Mouse (Mus musculus): ENCODE data around the gene Tmem214. TPM values are rescaled to one million over a fixed set of nuclear protein-coding genes. Genes with fewer than 3 reads are reported as not detected.

Gene Tmem214
- total RNA-seq, 2 experiments from 2014 or later = 28.8 to 29.7 TPM

Other genes starting within 250 kb of the Tmem214 start
- gene Slc35f6, start 220.1 kb upstream of the Tmem214 start, total RNA-seq (2021) = 10 to 100 TPM; 11.3 to 11.9 TPM
- gene Cenpa, start 201.2 kb upstream of the Tmem214 start, total RNA-seq (2021) = 1 to 10 TPM in 1 of 2 experiments, under 1 TPM in 1; 0.96 to 2.5 TPM
- 1 to 10 TPM in 1 of 2 experiments, under 1 TPM in 1; 0.62 to 1.3 TPM for gene Dpysl5, start 156.4 kb upstream of the Tmem214 start, total RNA-seq (2021)
- gene Mapre3, start 53.4 kb upstream of the Tmem214 start, total RNA-seq (2021) = 10 to 100 TPM; 90.8 to 91.0 TPM
- gene Agbl5, start 20.7 kb downstream of the Tmem214 start, total RNA-seq (2021) = 1 to 10 TPM; 2.1 to 3.4 TPM
- 100 to 1,000 TPM; 110 to 114 TPM for gene Ost4, start 39.8 kb downstream of the Tmem214 start, total RNA-seq (2021)
- gene Emilin1, start 45.4 kb downstream of the Tmem214 start, total RNA-seq (2021) = 1 to 10 TPM; 2.5 to 4.4 TPM
- gene Khk, start 53.4 kb downstream of the Tmem214 start, total RNA-seq (2021) = 10 to 100 TPM; 36.5 to 36.6 TPM
- 1 to 10 TPM; 3.0 to 3.9 TPM for gene Cgref1, start 77.6 kb downstream of the Tmem214 start, total RNA-seq (2021)
- 10 to 100 TPM; 70.5 to 78.2 TPM for gene Preb, start 92.3 kb downstream of the Tmem214 start, total RNA-seq (2021)
- gene Tcf23, start 100.7 kb downstream of the Tmem214 start, total RNA-seq (2021) = under 1 TPM; 0.07 to 0.21 TPM
- 10 to 100 TPM; 45.3 to 45.4 TPM for gene Atraid, start 180.3 kb downstream of the Tmem214 start, total RNA-seq (2021)
- 1 to 10 TPM; 4.3 to 5.7 TPM for gene Slc5a6, start 180.9 kb downstream of the Tmem214 start, total RNA-seq (2021)
- 10 to 100 TPM; 21.0 to 24.9 TPM for gene Cad, start 186.8 kb downstream of the Tmem214 start, total RNA-seq (2021)
- not detected for gene Dnajc5g, start 238.3 kb downstream of the Tmem214 start, total RNA-seq (2021)
- gene Slc30a3, start 240.2 kb downstream of the Tmem214 start, total RNA-seq (2021) = under 1 TPM in 1 of 2 experiments, not detected in 1; 0.09 TPM
- 100 to 1,000 TPM; 438 to 512 TPM for gene Trim54, start 248.7 kb downstream of the Tmem214 start, total RNA-seq (2021)